Mouse (Mus musculus) bone marrow macrophage, adult 2 months (primary cell): ENCODE data around the gene Gramd1a. TPM values are rescaled to one million over a fixed set of nuclear protein-coding genes. Genes with fewer than 3 reads are reported as not detected.

Experiments
- H3K27ac ChIP-seq: 2 replicates; pipeline ENCODE4 v1.5.1; 2012; ENCODE audit warnings: low read depth, low read length; ENCODE audit not compliant: insufficient read depth
- H3K4me1 ChIP-seq: 2 replicates; pipeline ENCODE4 v1.6.1; 2012; ENCODE audit warnings: low read length; ENCODE audit not compliant: control insufficient read depth, insufficient read depth
- H3K4me3 ChIP-seq: 2 replicates; pipeline ENCODE4 v1.5.1; 2012; ENCODE audit warnings: mild to moderate bottlenecking, low read length, moderate library complexity; ENCODE audit not compliant: insufficient read depth
- CTCF ChIP-seq: IDR thresholded peaks from 2 replicates; pipeline ENCODE4 v1.5.1; 2012; ENCODE audit warnings: low read depth, mild to moderate bottlenecking, low read length, moderate library complexity
- POLR2A ChIP-seq: IDR thresholded peaks from 2 replicates; pipeline ENCODE4 v1.6.1; 2012; ENCODE audit warnings: mild to moderate bottlenecking, low read depth, low read length, borderline replicate concordance
- polyA plus RNA-seq: library from polyadenylated mRNA; stranded (reverse); fragments of >200 nt; gene quantifications from 2 replicates; pipeline ENCODE4 v1.2.4, GENCODE M21; 2012; ENCODE audit not compliant: missing spikeins, insufficient read depth, insufficient read length

Gramd1a gene
- polyA plus RNA-seq, 1 experiment: 99.3 TPM

DNA sequence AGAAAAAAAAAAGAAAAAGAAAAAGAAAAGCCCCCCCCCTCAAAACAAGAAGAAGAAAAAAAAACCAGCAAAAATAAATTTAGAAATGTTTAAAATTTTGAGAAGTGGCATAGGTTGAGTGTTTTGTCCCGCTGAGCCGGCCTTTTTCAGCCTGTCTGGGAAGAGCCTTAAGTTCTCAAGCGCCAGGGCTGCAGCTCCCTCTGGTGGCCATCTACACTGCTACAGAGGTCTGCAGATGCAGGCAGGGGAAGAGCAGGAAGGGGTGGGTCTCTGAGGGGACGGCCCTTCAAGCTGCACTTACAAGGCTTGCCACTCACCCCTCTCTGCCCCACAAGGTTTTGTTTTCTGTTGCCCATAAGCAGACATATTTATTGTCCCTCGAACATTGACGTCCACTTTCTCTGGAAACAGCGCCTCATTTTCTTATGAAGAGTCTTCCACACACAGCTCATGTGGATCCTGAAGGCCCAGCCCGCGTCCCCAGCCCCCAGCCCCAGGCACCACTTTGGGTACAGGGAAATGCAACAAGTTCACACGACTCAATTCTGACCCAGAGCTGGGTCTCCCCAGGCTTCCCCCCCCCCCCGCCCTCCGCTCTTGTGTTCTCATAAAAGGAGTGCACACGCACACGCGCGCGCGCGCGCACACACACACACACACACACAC lies 58.0 kb downstream of the Gramd1a start:
- H3K4me1 ChIP-seq: peaks cover 6% of the 10 kb centered on the region; the same call in 1 of the 2 replicates
- H3K27ac ChIP-seq: no peak overlapping the region
- TF ChIP-seq POLR2A (no peak), CTCF (peak; percentile 88)
- H3K4me3 ChIP-seq: no peak overlapping the region

DNA sequence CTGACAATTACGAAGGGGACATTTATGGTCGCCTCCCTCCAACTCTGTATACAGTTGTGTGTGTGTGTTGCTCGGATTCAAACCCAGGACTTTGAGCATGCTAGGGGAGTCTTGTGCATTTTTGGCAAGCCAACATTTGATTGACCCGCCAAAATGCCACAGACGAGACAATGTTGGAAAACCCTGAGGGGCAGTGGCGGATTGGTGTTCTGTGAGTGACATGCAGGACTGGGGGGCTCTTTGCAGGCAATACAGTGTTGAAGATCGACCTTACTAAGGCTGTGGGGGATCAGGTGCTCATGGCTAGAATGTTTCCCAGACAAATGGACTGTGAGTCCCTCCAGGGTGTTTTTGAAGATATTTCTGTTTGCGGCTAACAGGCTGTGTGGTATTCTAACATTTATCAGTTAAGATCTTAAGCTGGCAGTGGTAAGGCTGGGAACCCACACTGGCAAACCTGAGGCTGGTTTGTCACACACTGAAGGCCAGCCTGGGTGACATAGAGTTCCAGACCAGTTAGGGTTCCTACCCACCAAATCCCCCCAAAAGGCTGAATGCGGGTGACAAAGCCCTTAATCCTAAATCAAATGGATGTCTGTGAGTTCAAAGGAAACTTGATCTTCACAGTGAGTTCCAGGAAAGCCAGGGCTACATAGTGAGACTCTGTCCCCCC lies 58.7 kb downstream of the Gramd1a start:
- Histone ChIP-seq H3K4me1 (peaks cover 6% of the 10 kb centered on the region; the same call in 1 of the 2 replicates), H3K4me3 (no peak overlapping the region), H3K27ac (no peak overlapping the region)
- TF ChIP-seq CTCF (no peak), POLR2A (no peak)

DNA sequence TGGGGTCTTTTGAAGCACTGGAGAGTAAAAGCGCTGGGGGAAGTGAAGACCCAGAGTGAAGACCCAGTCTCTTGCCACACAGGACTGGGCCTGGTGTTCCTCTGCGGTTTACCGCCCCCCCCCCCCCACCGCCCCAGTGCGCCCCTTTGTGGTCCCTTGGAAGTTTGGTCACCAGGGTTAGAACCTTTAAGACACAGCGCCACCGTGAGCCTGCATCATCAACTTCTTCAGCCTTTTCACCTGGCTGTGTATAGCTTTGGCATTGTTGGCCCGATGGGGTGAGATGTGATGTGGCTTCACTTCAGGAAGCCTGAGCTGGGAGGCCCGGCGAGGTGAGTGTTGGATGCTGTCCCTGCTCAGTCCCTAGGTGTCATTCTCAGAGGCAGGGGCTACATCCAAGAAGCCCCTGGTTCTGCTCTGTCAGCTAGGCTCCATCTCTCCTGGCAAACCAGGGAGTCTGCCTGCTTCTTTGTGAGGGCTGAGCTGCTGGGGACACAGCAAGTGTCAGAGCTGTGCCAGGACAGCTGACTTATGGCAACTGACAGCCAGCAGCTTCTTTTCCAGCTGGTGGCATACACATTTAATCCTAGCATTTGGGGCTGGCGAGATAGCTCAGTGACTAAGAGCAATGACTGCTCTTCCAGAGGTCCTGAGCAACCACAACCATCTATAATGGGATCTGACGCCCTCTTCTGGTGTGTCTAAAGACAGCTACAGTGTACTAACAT lies 60.8 kb downstream of the Gramd1a start:
- Histone ChIP-seq H3K4me3 (no peak overlapping the region), H3K27ac (no peak overlapping the region), H3K4me1 (peaks cover 3% of the 10 kb centered on the region)
- no peak for TF ChIP-seq POLR2A
- no peak for TF ChIP-seq CTCF

GRCm38 (mm10) chr7:31089721-31090120 lies 66.0 kb downstream of the Gramd1a start:
- H3K4me1 ChIP-seq: peaks cover 28% of the 10 kb centered on the region
- no peak overlapping the region for H3K4me3 ChIP-seq
- no peak for TF ChIP-seq CTCF
- no peak for TF ChIP-seq POLR2A
- peak overlapping the region; percentile 72 for H3K27ac ChIP-seq

DNA sequence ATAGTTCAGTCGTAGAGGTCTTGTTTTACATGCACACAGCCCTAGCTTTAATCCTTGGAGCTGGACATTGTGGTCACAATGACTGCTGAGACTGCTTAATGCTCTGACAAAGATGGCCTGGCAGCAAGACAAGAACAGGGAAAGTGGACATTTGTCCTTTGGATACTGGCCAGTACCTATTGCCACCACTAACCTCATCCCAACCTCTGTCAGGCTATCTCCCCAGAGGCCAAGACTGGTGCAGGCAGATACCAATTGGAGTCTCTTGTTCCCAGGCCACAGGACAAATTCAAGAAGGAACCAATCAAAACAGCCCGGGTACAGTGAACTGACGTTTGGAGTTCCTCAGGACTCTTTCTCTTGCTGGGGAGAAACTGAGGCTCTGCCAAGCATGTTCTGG lies 67.5 kb downstream of the Gramd1a start:
- TF ChIP-seq POLR2A (no peak), CTCF (no peak)
- Histone ChIP-seq H3K27ac (no peak overlapping the region), H3K4me1 (peaks cover 28% of the 10 kb centered on the region), H3K4me3 (no peak overlapping the region)

DNA sequence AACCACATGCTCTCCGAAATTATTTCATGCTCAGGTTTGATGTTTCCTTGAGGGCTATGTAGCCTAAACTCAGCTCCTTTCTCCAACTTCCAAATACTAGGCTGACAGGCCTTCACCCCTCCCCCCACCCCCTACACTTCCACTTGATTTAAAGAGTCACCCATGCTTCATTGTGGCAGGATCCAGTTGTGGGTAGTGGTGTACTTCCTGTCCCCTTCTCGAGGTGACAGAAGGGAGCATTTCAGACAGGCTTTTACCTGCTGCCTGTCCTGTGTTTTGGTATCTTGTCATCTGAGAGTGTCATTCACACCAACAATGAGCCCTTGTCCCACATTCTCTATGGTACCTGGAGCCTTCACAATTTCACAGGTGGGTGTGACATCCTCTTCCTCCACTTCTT lies 68.4 kb downstream of the Gramd1a start:
- peaks cover 28% of the 10 kb centered on the region for H3K4me1 ChIP-seq
- H3K4me3 ChIP-seq: no peak overlapping the region
- H3K27ac ChIP-seq: no peak overlapping the region
- TF ChIP-seq CTCF: no peak
- no peak for TF ChIP-seq POLR2A

DNA sequence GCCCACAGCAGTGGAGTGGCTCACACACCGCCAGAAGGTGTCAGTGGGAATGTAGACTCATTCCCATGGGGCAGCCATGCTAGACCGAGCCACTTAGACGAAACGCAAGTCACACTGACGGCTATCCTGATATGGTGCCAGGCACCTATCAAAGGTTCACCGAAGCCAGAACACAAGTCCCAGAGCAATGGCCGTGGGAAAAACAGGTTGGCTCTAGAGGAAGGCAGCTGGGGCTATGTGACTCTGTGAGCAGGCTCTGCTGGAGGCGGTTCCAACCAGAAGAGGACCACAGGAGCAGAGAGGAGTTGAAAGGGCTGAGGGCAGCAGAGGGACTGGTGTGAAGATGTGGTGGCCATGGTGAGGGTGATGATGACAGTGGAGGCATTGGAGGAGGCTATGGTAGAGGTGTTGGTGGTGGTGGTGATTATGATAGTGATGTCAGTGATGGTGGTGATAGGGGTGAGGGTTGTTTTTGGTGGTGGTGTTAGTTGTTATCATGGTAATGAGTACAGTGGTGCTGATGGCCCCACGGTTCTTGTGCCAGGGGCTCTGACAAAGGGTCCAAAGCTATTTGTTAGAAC lies 69.4 kb downstream of the Gramd1a start:
- no peak overlapping the region for H3K4me3 ChIP-seq
- no peak for TF ChIP-seq POLR2A
- peaks cover 28% of the 10 kb centered on the region for H3K4me1 ChIP-seq
- no peak overlapping the region for H3K27ac ChIP-seq

DNA sequence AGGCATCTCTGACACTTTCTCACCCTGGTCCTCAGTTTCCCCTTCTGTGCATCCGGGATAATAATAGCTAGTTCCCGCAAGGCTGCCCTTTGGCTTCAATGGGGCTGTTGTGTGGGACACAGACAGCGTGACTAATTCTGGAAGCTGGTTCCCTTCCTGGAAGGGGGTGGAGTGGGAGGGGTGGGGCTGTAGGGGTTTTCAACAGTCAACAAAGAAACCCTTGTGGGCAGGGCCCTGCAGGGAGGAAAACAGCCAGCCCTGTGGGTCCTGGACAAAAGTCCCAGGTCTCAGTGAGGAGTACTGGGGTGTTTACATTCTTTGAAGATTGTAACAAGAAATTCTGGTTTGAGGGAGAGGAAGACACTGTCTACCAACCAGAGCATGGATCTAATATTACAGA lies 70.5 kb downstream of the Gramd1a start:
- H3K27ac ChIP-seq: no peak overlapping the region
- no peak overlapping the region for H3K4me3 ChIP-seq
- H3K4me1 ChIP-seq: peaks cover 28% of the 10 kb centered on the region
- TF ChIP-seq CTCF (no peak), POLR2A (no peak)

DNA sequence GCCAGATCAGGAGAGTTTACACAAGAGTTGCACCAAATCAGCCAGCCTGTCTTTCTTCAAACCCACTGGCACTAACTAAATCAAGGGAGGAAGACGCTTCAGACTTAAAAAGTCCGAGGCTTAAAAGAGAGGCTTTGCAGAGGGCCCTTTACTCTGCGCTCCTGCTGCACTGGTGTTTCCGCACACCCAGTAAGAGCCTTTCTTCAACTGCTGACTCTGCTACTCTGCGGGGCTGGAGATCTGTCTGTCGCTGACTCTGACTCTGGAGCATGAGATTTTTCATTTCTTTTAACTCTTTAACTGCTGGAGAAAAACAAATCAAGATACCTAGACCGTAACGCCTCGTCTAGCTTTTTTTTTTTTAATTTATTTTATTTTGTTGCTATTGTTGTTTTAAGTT lies 71.6 kb downstream of the Gramd1a start:
- H3K27ac ChIP-seq: no peak overlapping the region
- no peak for TF ChIP-seq CTCF
- no peak for TF ChIP-seq POLR2A
- H3K4me1 ChIP-seq: peaks cover 19% of the 10 kb centered on the region

More for the DNA sequence above, 71.6 kb downstream of the Gramd1a start:
- no peak overlapping the region for H3K4me3 ChIP-seq
